ENCODE assay signal across 8 mouse cellular contexts in the genomic region with DNA sequence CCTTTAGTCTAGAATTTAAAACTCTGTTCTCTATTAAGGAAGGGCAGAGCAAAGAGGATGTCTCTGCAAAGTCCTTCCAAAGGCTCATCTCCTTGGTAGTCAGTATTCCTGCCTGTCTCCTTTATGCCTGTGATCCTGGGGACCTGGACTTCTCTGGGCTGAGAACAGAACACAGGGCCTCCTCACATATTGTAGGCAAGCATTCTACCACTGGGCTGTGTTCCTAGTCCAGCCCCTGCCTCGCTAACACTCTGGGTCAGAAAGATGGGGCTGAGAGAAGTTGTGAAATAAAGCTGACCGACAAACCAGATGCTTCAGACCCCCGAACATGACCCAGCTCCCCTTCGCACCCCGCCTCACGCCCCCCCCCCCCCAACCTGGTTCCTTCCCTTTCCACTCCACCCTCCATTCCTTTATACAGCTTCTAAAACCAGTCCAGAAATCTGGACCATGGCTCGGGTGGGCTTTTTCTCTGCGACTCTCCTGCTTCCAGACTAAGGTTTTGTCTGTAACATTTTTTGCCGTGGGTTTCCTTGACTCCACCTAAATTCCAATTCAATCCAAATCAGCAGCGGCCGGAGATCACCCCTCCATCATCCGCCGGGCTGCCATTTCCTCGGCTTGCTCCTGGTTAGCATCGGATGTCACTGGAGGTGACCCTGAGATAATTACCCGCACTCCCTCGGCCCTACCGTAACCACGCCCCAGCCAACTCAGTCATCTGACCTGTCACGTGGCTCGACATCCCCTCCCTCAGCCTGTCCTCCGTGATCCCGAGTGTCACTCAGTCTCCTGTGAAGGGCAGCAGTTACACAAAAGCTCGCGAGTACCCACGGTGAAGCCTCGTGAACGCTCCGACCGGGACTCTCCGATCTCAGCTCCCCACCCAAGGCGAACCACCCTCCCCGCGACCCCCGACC.
DNase-seq lines count a peak whose midpoint lies in the region; ATAC-seq and TF ChIP-seq lines count a peak whose summit lies in the region.

No protein-coding gene starts in this region.

- TF ChIP-seq CTCF in lung, embryonic 14.5 days (IDR thresholded peaks at IDR 0.05; ENCODE audit: low read depth), result no peak

- DNase-seq in R1 (ENCODE audit: low read depth, low spot score), result peak; percentile 72
- peak; percentile 37 to 71 for DNase-seq in cerebellum, postnatal 4 days (ENCODE audit: low spot score in 2 of 2)
- DNase-seq in gastrocnemius, adult 18-20 months (ENCODE audit: low spot score), result peak; percentile 39
- DNase-seq in hindbrain, embryonic 14.5 days (ENCODE audit: low spot score), result peak; percentile 75
- peak; percentile 56 to 58 for DNase-seq in layer of hippocampus, postnatal 14 days (ENCODE audit: low spot score in 2 of 2)
- peak; percentile 86 for DNase-seq in lung, embryonic 14.5 days
- DNase-seq in retina, adult 2 months (ENCODE audit: low read depth, low spot score), result peak; percentile 32
- DNase-seq in thymus, postnatal 14 days, result no peak

- no peaks in the 10 kb centered on the region for H3K27me3 ChIP-seq in hindbrain, embryonic 14.5 days (ENCODE audit: control insufficient read depth, insufficient read depth, low read length)
- H3K27me3 ChIP-seq in lung, embryonic 14.5 days (ENCODE audit: insufficient read depth, low read length), result no peaks in the 10 kb centered on the region

- peak overlapping the region; percentile 58 for H3K9ac ChIP-seq in hindbrain, embryonic 14.5 days
- H3K9ac ChIP-seq in lung, embryonic 14.5 days, result peak overlapping the region; percentile 56

- no peaks in the 10 kb centered on the region for H3K36me3 ChIP-seq in hindbrain, embryonic 14.5 days (replicated peaks; ENCODE audit: control insufficient read depth, insufficient read depth)
- no peaks in the 10 kb centered on the region for H3K36me3 ChIP-seq in lung, embryonic 14.5 days (ENCODE audit: insufficient read depth)

- H3K9me3 ChIP-seq in hindbrain, embryonic 14.5 days (ENCODE audit: control insufficient read depth, low read length), result no peaks in the 10 kb centered on the region
- no peaks in the 10 kb centered on the region for H3K9me3 ChIP-seq in lung, embryonic 14.5 days (ENCODE audit: low read depth, low read length)

- peaks cover 10% of the 10 kb centered on the region; the same call in 1 of the 2 replicates for H3K4me1 ChIP-seq in hindbrain, embryonic 14.5 days (replicated peaks; ENCODE audit: control insufficient read depth, insufficient read depth, low read length)
- H3K4me1 ChIP-seq in lung, embryonic 14.5 days (ENCODE audit: insufficient read depth), result no peaks in the 10 kb centered on the region

- H3K27ac ChIP-seq in hindbrain, embryonic 14.5 days, result peak overlapping the region; percentile 65
- peak overlapping the region; percentile 54 for H3K27ac ChIP-seq in lung, embryonic 14.5 days (ENCODE audit: low read depth)

- ATAC-seq in hindbrain, embryonic 14.5 days (ENCODE audit: low FRiP score), result peak; percentile 94
- ATAC-seq in lung, embryonic 14.5 days (ENCODE audit: insufficient read depth), result peak; percentile 93

- peak overlapping the region; percentile 36 for H3K4me3 ChIP-seq in hindbrain, embryonic 14.5 days (replicated peaks; ENCODE audit: low read length)
- peak overlapping the region; percentile 46 for H3K4me3 ChIP-seq in lung, embryonic 14.5 days (ENCODE audit: low read depth, low read length)

- WGBS in hindbrain, embryonic 14.5 days, result 2% methylated on average over 35 of the region's 35 CpGs
- WGBS in lung, embryonic 14.5 days, result 2% methylated on average over 35 of the region's 35 CpGs

- peak overlapping the region; percentile 69 for H3K4me2 ChIP-seq in hindbrain, embryonic 14.5 days (replicated peaks)
- peak overlapping the region; percentile 78 for H3K4me2 ChIP-seq in lung, embryonic 14.5 days
